Mouse (Mus musculus) olfactory bulb, adult 2 months (tissue): ENCODE measurements at regions not wholly inside any gene's neighbourhood (a gene's known extent, or its start where the extent isn't known, plus 50 kb on each side); places are given as distances from the start of the nearest gene placed in this dataset.

ENCODE experiments used
- CTCF ChIP-seq: fragments of 200-500 bp; IDR thresholded peaks from 2 replicates; pipeline ENCODE4 v1.5.1; 2012; ENCODE audit warnings: low read depth, mild to moderate bottlenecking, low read length, moderate library complexity; ENCODE audit not compliant: insufficient read depth
- POLR2A ChIP-seq: fragments of 200-500 bp; IDR thresholded peaks from 2 replicates; pipeline ENCODE4 v1.6.1; 2012; ENCODE audit warnings: mild to moderate bottlenecking, low read depth, low read length, moderate library complexity; ENCODE audit not compliant: insufficient read depth

DNA sequence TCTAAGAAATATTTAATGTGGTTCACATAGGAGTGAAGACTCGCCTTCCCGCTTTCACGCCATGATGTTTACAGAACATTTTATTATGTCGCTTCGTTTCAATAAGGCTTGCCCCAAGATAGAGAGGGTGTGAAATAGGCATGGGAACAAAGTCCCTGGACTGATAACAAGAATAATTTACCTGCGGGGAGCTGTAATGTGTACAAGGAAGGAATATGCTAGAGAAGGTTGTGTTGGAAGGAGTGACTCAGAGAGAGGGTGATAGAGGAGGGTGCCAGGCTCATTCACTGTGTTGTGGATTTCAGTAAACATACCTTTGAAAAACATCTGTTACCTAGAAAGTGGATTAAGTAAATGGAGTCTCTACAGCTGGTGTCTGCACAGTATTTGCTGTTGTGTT lies 490.2 kb downstream of the Bnc2 start:
- TF ChIP-seq CTCF (no peak), POLR2A (no peak)
